Mouse (Mus musculus) olfactory bulb, adult 2 months (tissue): Measurements from ENCODE around the gene Agl. TPM values are rescaled to one million over a fixed set of nuclear protein-coding genes. Genes with fewer than 3 reads are reported as not detected.

Source experiments
- H3K27ac ChIP-seq: fragments of 200-500 bp; 2 replicates; pipeline ENCODE4 v1.5.1; 2012; ENCODE audit warnings: low read depth, low read length; ENCODE audit not compliant: insufficient read depth
- H3K4me1 ChIP-seq: fragments of 200-500 bp; 2 replicates; pipeline ENCODE4 v1.6.1; 2012; ENCODE audit warnings: low read length; ENCODE audit not compliant: control insufficient read depth, insufficient read depth
- H3K4me3 ChIP-seq: fragments of 200-500 bp; 2 replicates; pipeline ENCODE4 v1.5.1; 2012; ENCODE audit warnings: mild to moderate bottlenecking, low read depth, low read length, moderate library complexity; ENCODE audit not compliant: insufficient read depth
- CTCF ChIP-seq: fragments of 200-500 bp; IDR thresholded peaks from 2 replicates; pipeline ENCODE4 v1.5.1; 2012; ENCODE audit warnings: low read depth, mild to moderate bottlenecking, low read length, moderate library complexity; ENCODE audit not compliant: insufficient read depth
- POLR2A ChIP-seq: fragments of 200-500 bp; IDR thresholded peaks from 2 replicates; pipeline ENCODE4 v1.6.1; 2012; ENCODE audit warnings: mild to moderate bottlenecking, low read depth, low read length, moderate library complexity; ENCODE audit not compliant: insufficient read depth
- WGBS: fragments of 180-500 bp; shearing (Covaris S2); methylation state at CpG from one replicate; pipeline ENCODE4 v1.1.7; 2018; 5-methylcytosine and 5-hydroxymethylcytosine counted together
- polyA plus RNA-seq: library from polyadenylated mRNA; stranded (reverse); fragments of >200 nt; gene quantifications from 2 replicates; pipeline ENCODE4 v1.2.4, GENCODE M21; 2012; ENCODE audit warnings: low replicate concordance; ENCODE audit not compliant: missing spikeins, insufficient read depth, insufficient read length

Gene Agl
- polyA plus RNA-seq, 1 experiment: not detected

GRCm38 (mm10) chr3:116694312-116694711 is 113.7 kb downstream of the Agl start:
- 86% methylated on average over 3 of the region's 3 CpGs for WGBS
- TF ChIP-seq CTCF: no peak
- TF ChIP-seq POLR2A: no peak
- no peak overlapping the region for H3K27ac ChIP-seq

More at GRCm38 (mm10) chr3:116694312-116694711, 113.7 kb downstream of the Agl start:
- H3K4me3 ChIP-seq: no peak overlapping the region
- H3K4me1 ChIP-seq: no peaks in the 10 kb centered on the region

Other genes with a start within 250 kb of the Agl start
- gene Lrrc39, start 245.2 kb downstream of the Agl start, polyA plus RNA-seq: not detected in 2 replicates
- not detected in 2 replicates for gene Sass6, start 213.2 kb downstream of the Agl start, polyA plus RNA-seq
- not detected in 2 replicates for gene Trmt13, start 193.6 kb downstream of the Agl start, polyA plus RNA-seq
- not detected in 2 replicates for gene Mfsd14a, start 145.5 kb downstream of the Agl start, polyA plus RNA-seq
- not detected in 2 replicates for gene Gm43191, start 126.9 kb downstream of the Agl start, polyA plus RNA-seq
- not detected in 2 replicates for gene Slc35a3, start 95.3 kb downstream of the Agl start, polyA plus RNA-seq
- not detected in 2 replicates for gene Frrs1, start 51.3 kb upstream of the Agl start, polyA plus RNA-seq
- not detected in 2 replicates for gene 4930455H04Rik, start 160.1 kb upstream of the Agl start, polyA plus RNA-seq
- not detected in 2 replicates for gene Palmd, start 160.8 kb upstream of the Agl start, polyA plus RNA-seq